Mouse (Mus musculus) CH12.LX (cell line): ENCODE data around the gene Ubqlnl. TPM values are rescaled to one million over a fixed set of nuclear protein-coding genes. Genes with fewer than 3 reads are reported as not detected.

Source experiments
- DNase-seq: peaks from one replicate; pipeline ENCODE4 v3.0.0-alpha.2; 2013; ENCODE audit errors: extremely low read depth
- H3K27ac ChIP-seq: 2 replicates; pipeline ENCODE4 v1.5.1; 2012; ENCODE audit warnings: low read depth, mild to moderate bottlenecking, control low read depth, moderate library complexity; ENCODE audit not compliant: insufficient read depth
- H3K27me3 ChIP-seq: replicated peaks from 2 replicates; pipeline ENCODE3; 2012; ENCODE audit warnings: inconsistent platforms
- H3K36me3 ChIP-seq, 2 experiments: replicated peaks in 1 of 2; 2 replicates each; pipeline versions ENCODE3 to v1.6.1; 2012; ENCODE audit warnings: inconsistent platforms in 1 of 2, low read length in 1 of 2, mild to moderate bottlenecking in 1 of 2, mixed read lengths in 1 of 2, moderate library complexity in 1 of 2; ENCODE audit not compliant: control insufficient read depth in 1 of 2, insufficient read depth in 1 of 2
- H3K4me1 ChIP-seq, 2 experiments: 2 replicates each; pipeline ENCODE4 v1.6.1; 2012; ENCODE audit warnings: inconsistent platforms in 1 of 2, moderate library complexity in 1 of 2; ENCODE audit not compliant: insufficient read depth in 2 of 2, control insufficient read depth in 1 of 2
- H3K4me2 ChIP-seq: 2 replicates; pipeline ENCODE4 v1.6.1; 2012; ENCODE audit warnings: low read depth, mild to moderate bottlenecking, control low read depth; ENCODE audit not compliant: poor library complexity, insufficient read depth, severe bottlenecking
- H3K4me3 ChIP-seq, 3 experiments: fragments of 150-350 bp in 1 of 3; sonication (generic) in 1 of 3; replicated peaks in 1 of 3; 2 replicates each; pipeline versions ENCODE3 to v1.5.1; 2011 to 2012; ENCODE audit warnings: low read depth in 2 of 3, low read length in 2 of 3, mild to moderate bottlenecking in 2 of 3, moderate library complexity in 2 of 3, control low read depth in 1 of 3, improper control_type of control experiment in 1 of 3, inconsistent platforms in 1 of 3, mixed read lengths in 1 of 3; ENCODE audit not compliant: poor library complexity in 1 of 3
- H3K79me2 ChIP-seq: replicated peaks from 2 replicates; pipeline ENCODE4 v1.6.1; 2012; ENCODE audit warnings: mild to moderate bottlenecking, moderate library complexity; ENCODE audit not compliant: control insufficient read depth, poor library complexity, insufficient read depth, severe bottlenecking; ENCODE audit errors: extremely low read depth
- H3K9ac ChIP-seq: 2 replicates; pipeline ENCODE4 v1.6.1; 2012; ENCODE audit warnings: low read depth, mild to moderate bottlenecking, control low read depth, moderate library complexity; ENCODE audit not compliant: insufficient read depth
- H3K9me3 ChIP-seq: replicated peaks from 2 replicates; pipeline ENCODE3; 2012; ENCODE audit warnings: low read length, inconsistent platforms, mixed read lengths
- CHD1 ChIP-seq: IDR thresholded peaks from 2 replicates; pipeline ENCODE4 v1.6.1; 2012; ENCODE audit warnings: low read depth, low read length, improper control_type of control experiment, inconsistent platforms
- E2F4 ChIP-seq: IDR thresholded peaks from 2 replicates; pipeline ENCODE4 v1.6.1; 2011; ENCODE audit warnings: low read depth, low read length, improper control_type of control experiment; ENCODE audit not compliant: insufficient replicate concordance
- ELF1 ChIP-seq: IDR thresholded peaks from 2 replicates; pipeline ENCODE4 v1.6.1; 2014; ENCODE audit warnings: low read depth, mild to moderate bottlenecking, inconsistent platforms, low read length, improper control_type of control experiment
- EP300 ChIP-seq: IDR thresholded peaks from 2 replicates; pipeline ENCODE4 v1.6.1; 2011; ENCODE audit warnings: low read length, improper control_type of control experiment
- ETS1 ChIP-seq: conservative IDR thresholded peaks from 2 replicates; pipeline ENCODE4 v1.6.1; 2012; ENCODE audit warnings: low read depth, mild to moderate bottlenecking, inconsistent platforms, low read length, improper control_type of control experiment, moderate library complexity
- GABPA ChIP-seq: IDR thresholded peaks from 2 replicates; pipeline ENCODE4 v1.6.1; 2012; ENCODE audit warnings: low read depth, low read length, improper control_type of control experiment, inconsistent platforms; ENCODE audit not compliant: insufficient replicate concordance
- JUN ChIP-seq: IDR thresholded peaks from 2 replicates; pipeline ENCODE4 v1.6.1; 2011; ENCODE audit warnings: low read depth, mild to moderate bottlenecking, low read length, improper control_type of control experiment, moderate library complexity; ENCODE audit not compliant: insufficient read depth
- KAT2A ChIP-seq: IDR thresholded peaks from 2 replicates; pipeline ENCODE4 v1.6.1; 2012; ENCODE audit warnings: low read length, improper control_type of control experiment, inconsistent platforms; ENCODE audit not compliant: insufficient replicate concordance
- MAX ChIP-seq: IDR thresholded peaks from 2 replicates; pipeline ENCODE4 v1.6.1; 2011; ENCODE audit warnings: low read length, improper control_type of control experiment
- MAZ ChIP-seq: IDR thresholded peaks from 2 replicates; pipeline ENCODE4 v1.6.1; 2012; ENCODE audit warnings: low read depth, mild to moderate bottlenecking, inconsistent platforms, low read length, improper control_type of control experiment, moderate library complexity
- MEF2A ChIP-seq: IDR thresholded peaks from 2 replicates; pipeline ENCODE4 v1.6.1; 2014; ENCODE audit warnings: low read depth, mild to moderate bottlenecking, inconsistent platforms, low read length, improper control_type of control experiment, borderline replicate concordance
- MXI1 ChIP-seq: IDR thresholded peaks from 2 replicates; pipeline ENCODE4 v1.6.1; 2011; ENCODE audit warnings: mild to moderate bottlenecking, low read depth, low read length, improper control_type of control experiment
- MYC ChIP-seq: IDR thresholded peaks from 2 replicates; pipeline ENCODE4 v1.6.1; 2011; ENCODE audit warnings: low read depth, mild to moderate bottlenecking, improper control_type of control experiment, low read length
- NELFE ChIP-seq: IDR thresholded peaks from 2 replicates; pipeline ENCODE4 v1.6.1; 2011; ENCODE audit warnings: low read depth, low read length, improper control_type of control experiment
- PAX5 ChIP-seq: IDR thresholded peaks from 2 replicates; pipeline ENCODE4 v1.6.1; 2012; ENCODE audit warnings: low read length, inconsistent platforms, mixed read lengths
- POLR2A ChIP-seq: IDR thresholded peaks from 2 replicates; pipeline ENCODE4 v1.6.1; 2011; ENCODE audit warnings: low read depth, mild to moderate bottlenecking, improper control_type of control experiment, low read length
- RCOR1 ChIP-seq: conservative IDR thresholded peaks from 2 replicates; pipeline ENCODE4 v1.6.1; 2012; ENCODE audit warnings: low read depth, mild to moderate bottlenecking, inconsistent platforms, low read length, improper control_type of control experiment
- SMC3 ChIP-seq: IDR thresholded peaks from 2 replicates; pipeline ENCODE4 v1.6.1; 2011; ENCODE audit warnings: low read depth, low read length, improper control_type of control experiment
- TBP ChIP-seq: conservative IDR thresholded peaks from 2 replicates; pipeline ENCODE4 v1.6.1; 2011; ENCODE audit warnings: low read depth, low read length, improper control_type of control experiment
- ZMIZ1 ChIP-seq: IDR thresholded peaks from 2 replicates; pipeline ENCODE4 v1.6.1; 2012; ENCODE audit warnings: low read depth, mild to moderate bottlenecking, inconsistent platforms, low read length, improper control_type of control experiment
- ZNF384 ChIP-seq: IDR thresholded peaks from 2 replicates; pipeline ENCODE4 v1.6.1; 2012; ENCODE audit warnings: low read depth, low read length, improper control_type of control experiment, inconsistent platforms
- dilution Hi-C: fragments of 300-500 bp; cut with MboI; formaldehyde crosslinking; loops from 2 replicates; pipeline ENCODE4 v1.14.3; 2020; ENCODE audit warnings: low sequenced_read_pairs; ENCODE audit not compliant: extremely low pct_unique_long_range_greater_than_20kb, extremely low pct_ligation_motif_present
- in situ Hi-C: fragments of 300-500 bp; cut with MboI; formaldehyde crosslinking; loops from 3 replicates; pipeline ENCODE4 v1.14.3; 2019; ENCODE audit warnings: low sequenced_read_pairs, low pct_ligation_motif_present, low pct_unique_long_range_greater_than_20kb, mixed read lengths
- polyA plus RNA-seq: library from polyadenylated mRNA; unstranded; fragments of >175 nt; gene quantifications from 2 replicates; pipeline ENCODE4 v1.2.1, GENCODE M21; 2012; ENCODE audit warnings: low read depth; ENCODE audit not compliant: insufficient read length
- total RNA-seq, 2 experiments: library from RNA; depleted of rRNA; stranded (reverse); fragments of 300-350 nt in 1 of 2; fragments of >200 nt in 1 of 2; gene quantifications; 2 replicates each; pipeline ENCODE4 v1.2.3; 2012 to 2014

Gene Ubqlnl
- total and polyA plus RNA-seq, 3 experiments = not detected

DNA sequence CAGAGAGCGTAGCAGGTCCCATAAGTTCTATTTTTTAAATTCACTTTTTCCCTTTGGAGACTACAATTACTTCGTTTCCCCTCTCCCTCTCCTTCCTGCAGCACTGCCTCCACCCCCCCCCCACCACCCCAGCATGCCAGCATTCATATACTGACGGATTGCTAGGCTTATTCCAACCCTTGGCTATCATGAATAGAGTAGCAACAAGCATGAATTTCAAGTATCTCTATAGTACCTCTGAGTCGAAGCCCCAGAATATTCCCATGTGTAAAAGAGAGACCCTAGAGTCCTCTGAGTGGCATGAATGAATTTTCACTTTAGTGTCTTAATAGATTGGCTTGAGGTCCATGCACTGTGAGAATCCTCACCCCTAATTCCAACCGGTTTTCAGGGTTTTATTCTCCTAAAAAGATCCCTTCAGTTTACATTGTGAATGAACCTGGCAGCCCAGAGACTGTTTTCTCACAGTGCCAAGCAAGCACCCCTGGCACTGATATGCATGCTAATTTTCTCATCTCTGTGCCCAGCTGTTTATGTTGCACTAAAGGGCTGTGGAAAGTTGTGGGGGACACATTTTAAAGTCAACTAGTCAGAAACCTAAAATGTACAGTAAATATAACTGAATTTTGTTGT is 28.2 kb upstream of the Ubqlnl start:
- H3K27ac ChIP-seq = no peak overlapping the region
- no peaks in the 10 kb centered on the region for H3K79me2 ChIP-seq
- TF ChIP-seq PAX5 = no peak
- no peak for TF ChIP-seq GABPA
- TF ChIP-seq EP300 = no peak
- TF ChIP-seq E2F4 = no peak
- no peak for TF ChIP-seq CHD1
- TF ChIP-seq MAZ = no peak
- no peaks in the 10 kb centered on the region for H3K9me3 ChIP-seq
- no peaks in the 10 kb centered on the region for H3K36me3 ChIP-seq
- H3K9ac ChIP-seq = no peak overlapping the region
- H3K27me3 ChIP-seq = no peaks in the 10 kb centered on the region
- dilution Hi-C loops = no loop called here
- H3K4me1 ChIP-seq = no peaks in the 10 kb centered on the region
- no peak overlapping the region for H3K4me2 ChIP-seq
- no peak overlapping the region for H3K4me3 ChIP-seq
- in situ Hi-C loops = loop anchor here (25.0 kb wide), 1 partner anchor 466 kb away; the partner anchor contains the start of gene Olfr243
- DNase-seq = no peak

- no peaks in the 10 kb centered on the region for H3K79me2 ChIP-seq
- no peak for DNase-seq
- H3K9ac ChIP-seq = no peak overlapping the region
- H3K4me2 ChIP-seq = no peak overlapping the region
- no peak overlapping the region for H3K4me3 ChIP-seq
- dilution Hi-C loops (no loop called here), in situ Hi-C loops (loop anchor here (25.0 kb wide), 1 partner anchor 463 kb away; the partner anchor contains the start of gene Olfr243)
- H3K4me1 ChIP-seq = peaks cover 0 to 2% of the 10 kb centered on the region in 2 experiments; a peak in 1 of 4 replicates
- H3K9me3 ChIP-seq = no peaks in the 10 kb centered on the region
- no peaks in the 10 kb centered on the region for H3K27me3 ChIP-seq
- H3K27ac ChIP-seq = no peak overlapping the region
- H3K36me3 ChIP-seq = no peaks in the 10 kb centered on the region
- TF ChIP-seq MAX = no peak
- no peak for TF ChIP-seq MXI1
- no peak for TF ChIP-seq ETS1
- no peak for TF ChIP-seq CHD1
- no peak for TF ChIP-seq POLR2A
- TF ChIP-seq, all 38 proteins: peak for 0
Measured at GRCm38 (mm10) chr7:104175085-104175484, 24.7 kb upstream of the Ubqlnl start.

DNA sequence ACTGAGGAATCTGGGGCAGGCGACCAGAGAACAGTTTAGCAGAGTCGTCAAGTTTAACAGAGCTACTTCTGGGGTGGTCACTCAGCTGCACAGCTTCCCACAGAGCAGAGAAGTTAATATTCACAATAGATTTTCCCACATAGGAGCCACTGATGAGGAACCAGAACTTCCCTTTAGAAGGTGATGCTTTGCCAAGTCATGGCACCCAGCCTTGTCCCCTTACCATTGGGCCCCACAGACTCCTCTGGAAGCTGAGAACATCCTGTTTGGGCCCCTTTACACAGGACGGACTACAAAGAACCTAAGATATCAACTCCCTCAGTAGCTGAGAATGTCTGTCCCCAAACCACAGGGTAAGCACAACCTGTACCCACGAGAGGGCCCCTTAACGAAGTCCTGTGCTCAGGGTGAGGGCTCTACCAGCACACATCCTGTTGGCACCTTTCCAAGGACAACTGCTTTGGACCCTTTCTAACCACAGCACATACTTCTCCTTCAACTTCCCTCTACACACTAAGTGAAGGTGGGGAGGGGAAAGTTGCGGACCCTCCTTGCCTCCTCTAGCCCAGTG is 19.4 kb upstream of the Ubqlnl start:
- no peak overlapping the region for H3K4me3 ChIP-seq
- H3K27me3 ChIP-seq = no peaks in the 10 kb centered on the region
- no peak overlapping the region for H3K9ac ChIP-seq
- no peaks in the 10 kb centered on the region for H3K79me2 ChIP-seq
- H3K4me2 ChIP-seq = no peak overlapping the region
- dilution Hi-C loops = no loop called here
- H3K4me1 ChIP-seq = peaks cover 2 to 6% of the 10 kb centered on the region in 2 experiments; a peak in 2 of 4 replicates
- in situ Hi-C loops = no loop called here
- DNase-seq = no peak
- TF ChIP-seq GABPA (no peak), ZNF384 (no peak), POLR2A (no peak), ZMIZ1 (no peak), E2F4 (no peak), RCOR1 (no peak), MEF2A (no peak), TBP (no peak), MAZ (no peak), JUN (no peak), SMC3 (no peak), MYC (no peak), KAT2A (no peak), NELFE (no peak), EP300 (no peak), ELF1 (no peak), PAX5 (no peak)
- TF ChIP-seq, all 38 proteins: peak for 0
- no peak overlapping the region for H3K27ac ChIP-seq
- H3K9me3 ChIP-seq = no peaks in the 10 kb centered on the region
- H3K36me3 ChIP-seq = no peaks in the 10 kb centered on the region
